Mouse (Mus musculus) skeletal muscle tissue, adult 2 months (tissue): ENCODE results near the gene Slc16a6.

Experiments used
- DNase-seq: peaks from one replicate; pipeline ENCODE4 v3.0.0-alpha.2; 2012; ENCODE audit warnings: low read depth, low spot score

Slc16a6 gene

DNA sequence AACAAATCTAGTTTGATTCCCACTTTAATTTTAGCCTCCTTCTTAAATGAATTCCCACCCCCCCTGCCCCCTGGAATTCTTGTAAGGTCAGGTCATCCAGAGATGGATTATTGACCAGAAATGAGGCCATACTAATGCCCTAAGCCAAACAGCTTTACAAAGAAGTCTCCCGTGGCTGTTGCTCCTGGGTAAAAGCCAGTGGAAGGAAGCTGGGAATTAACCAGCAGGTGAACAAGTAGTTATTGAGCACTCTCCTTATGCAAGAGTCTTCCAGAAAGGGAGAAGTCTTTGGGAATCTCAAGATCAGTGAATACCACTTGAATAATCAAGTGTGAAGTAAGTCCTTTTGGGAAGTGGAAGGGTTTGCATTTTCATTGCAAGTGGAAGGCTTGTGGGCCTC, 13.7 kb upstream of the Slc16a6 start:
- DNase-seq = no peak

DNA sequence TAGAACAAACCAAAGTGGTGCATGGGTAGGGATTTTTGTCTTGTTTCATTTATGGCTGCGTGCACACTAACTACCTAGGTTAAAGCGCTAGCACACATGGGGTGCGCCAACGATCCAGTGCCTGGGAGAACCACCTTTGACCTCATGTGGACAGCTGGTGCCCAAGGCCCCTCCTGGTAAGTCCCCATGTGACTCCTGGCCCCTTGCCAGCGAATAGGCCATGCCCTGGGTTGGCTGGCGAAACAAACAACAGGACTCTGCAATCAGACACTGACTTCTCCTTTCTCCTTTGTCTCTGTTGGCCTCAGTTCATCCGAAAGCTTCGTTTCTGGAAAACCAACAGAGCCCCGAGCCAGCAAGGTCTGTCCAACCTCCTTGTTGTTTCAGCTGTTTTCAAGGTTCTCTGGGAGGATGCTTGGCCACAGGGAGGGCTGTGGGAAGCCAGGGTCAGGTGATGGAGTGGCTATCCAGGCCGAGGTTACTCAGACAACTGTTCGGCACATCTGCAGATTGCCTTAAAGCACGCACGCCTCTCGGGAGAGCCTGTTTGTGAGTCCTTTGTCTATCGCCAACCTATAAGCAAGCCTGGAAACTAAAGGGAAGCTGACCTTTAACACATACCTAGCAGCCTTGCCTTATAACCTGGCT, 12.1 kb upstream of the Slc16a6 start:
- DNase-seq = peak; percentile 56

DNA sequence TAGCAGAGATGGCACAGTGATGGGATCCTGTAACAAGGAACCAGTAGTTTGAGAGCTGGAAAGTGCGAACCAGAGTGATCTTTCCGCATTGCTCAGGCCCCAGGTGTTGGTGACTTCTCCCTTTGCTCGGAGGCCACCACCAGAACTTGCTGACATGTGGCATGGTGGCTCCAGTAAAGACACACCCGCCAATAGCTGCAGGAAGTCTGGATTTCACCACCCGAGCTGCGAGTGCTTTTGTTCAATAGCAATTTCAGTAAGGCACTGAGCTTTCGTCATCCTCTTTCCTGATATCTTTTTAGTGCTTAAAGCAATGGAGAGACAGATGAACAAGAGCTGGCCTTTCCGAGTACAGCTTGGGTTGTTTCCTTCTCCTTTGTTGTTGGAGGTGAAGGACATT, 7.0 kb upstream of the Slc16a6 start:
- DNase-seq = no peak

DNA sequence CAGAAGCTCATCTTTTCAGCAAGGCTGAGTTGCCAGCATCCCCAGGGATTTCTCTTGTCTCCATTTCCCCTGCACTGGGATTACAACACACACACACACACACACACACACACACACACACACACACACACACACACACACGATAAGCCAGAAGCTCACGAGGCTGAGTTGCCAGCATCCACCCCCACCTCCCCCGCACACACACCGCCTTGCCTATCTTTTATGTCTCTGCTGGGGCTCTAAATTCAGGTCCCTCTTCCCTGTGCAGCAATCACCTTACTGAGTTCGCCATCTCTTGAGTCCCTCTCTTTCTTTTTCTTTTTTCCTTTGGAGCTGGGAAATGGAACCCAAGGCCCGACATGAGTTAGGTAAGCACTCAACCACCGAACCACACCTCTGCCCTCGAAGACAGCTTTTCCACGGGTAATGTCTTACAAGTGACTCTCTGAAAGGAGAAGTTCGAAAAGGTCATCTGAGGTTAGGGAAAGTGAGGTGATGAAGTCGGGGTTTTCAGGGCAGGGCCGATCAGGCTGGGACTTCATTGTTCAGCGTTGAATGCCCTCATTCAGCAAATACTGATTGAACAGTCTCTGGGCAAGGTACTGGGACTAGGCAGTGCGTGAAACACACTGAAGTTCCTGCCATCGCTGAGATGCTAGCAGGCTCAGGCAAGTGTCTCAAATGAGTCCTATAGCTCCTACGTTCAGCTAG, 6.3 kb upstream of the Slc16a6 start:
- no peak for DNase-seq

DNA sequence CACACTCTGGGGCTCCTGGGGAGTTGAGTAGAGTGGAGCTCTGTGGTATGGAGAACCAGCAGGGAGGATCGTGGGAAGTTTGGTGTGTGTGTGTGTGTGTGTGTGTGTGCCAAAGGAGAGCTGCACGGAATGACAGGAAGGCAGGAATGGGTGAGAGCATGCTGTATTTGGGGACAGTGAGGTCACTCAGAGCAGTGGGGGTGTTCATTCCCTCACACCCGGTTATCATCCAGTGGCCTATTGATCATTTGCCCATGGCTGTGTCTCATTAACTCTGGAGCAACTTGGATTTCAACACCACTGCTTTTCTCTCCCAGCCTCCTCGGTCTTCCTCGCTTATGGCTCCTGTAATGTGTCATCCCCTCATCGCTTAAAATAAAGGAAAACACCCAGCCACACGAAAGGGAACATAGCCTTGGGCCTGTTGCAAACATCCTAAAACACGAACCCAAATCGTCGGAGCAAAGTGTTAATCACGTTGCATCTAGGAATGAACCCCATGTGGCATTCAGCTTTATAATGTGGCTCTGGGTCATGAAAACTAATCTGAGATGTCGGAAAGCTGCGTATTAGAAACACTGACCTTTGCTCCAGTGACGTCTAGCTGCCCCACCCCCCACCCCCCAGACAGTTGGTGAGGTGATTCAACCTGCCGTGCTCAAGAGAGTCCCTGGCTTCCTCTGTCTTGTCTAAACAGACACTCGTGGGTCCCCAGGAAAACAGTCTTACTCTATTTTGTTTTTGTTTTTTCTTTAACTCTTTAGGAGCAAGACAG, 4.4 kb upstream of the Slc16a6 start:
- DNase-seq = no peak

DNA sequence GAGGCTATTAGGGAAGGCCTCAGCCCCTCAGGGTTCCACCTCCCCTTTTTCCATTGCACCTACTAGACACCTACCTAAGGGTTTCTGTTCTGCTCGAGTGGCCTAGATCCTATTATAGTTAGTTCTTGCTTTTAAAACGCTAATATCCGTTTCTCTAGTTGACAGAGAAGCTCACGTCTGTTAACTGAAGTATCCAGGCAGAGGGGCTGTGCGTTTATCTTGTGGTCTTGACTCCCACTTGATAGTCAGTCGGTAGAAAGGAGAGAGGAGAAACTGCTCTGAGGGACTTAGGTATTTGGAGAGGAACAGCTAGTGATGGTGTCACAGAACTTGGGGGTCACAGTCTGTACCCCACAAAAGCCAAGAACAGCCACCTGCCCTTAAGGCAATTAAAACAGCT, 3.3 kb upstream of the Slc16a6 start:
- DNase-seq = no peak

- DNase-seq = no peak
Observed at GRCm38 (mm10) chr11:109476241-109476640, 2.8 kb upstream of the Slc16a6 start.

- no peak for DNase-seq
Observed at GRCm38 (mm10) chr11:109475717-109476116, 2.3 kb upstream of the Slc16a6 start.

DNA sequence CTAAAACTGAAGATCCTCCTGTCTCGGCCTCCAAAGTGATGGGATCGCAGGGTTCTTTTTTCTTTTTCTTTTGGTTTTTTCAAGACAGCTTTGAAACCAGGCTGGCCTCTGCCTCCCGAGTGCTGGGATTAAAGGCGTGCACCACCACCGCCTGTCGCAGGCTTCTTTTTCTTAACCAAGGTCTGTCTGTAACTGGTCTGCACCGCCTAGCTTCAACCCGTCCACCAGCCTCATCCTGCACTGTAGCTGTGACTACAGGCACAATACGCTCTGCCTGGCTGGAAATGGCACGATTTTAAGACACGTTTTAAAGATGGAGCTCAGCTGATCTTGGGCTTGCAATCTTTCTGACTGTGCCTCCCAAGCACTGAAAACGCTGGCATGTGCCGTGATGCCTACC, 1.4 kb upstream of the Slc16a6 start:
- no peak for DNase-seq

DNA sequence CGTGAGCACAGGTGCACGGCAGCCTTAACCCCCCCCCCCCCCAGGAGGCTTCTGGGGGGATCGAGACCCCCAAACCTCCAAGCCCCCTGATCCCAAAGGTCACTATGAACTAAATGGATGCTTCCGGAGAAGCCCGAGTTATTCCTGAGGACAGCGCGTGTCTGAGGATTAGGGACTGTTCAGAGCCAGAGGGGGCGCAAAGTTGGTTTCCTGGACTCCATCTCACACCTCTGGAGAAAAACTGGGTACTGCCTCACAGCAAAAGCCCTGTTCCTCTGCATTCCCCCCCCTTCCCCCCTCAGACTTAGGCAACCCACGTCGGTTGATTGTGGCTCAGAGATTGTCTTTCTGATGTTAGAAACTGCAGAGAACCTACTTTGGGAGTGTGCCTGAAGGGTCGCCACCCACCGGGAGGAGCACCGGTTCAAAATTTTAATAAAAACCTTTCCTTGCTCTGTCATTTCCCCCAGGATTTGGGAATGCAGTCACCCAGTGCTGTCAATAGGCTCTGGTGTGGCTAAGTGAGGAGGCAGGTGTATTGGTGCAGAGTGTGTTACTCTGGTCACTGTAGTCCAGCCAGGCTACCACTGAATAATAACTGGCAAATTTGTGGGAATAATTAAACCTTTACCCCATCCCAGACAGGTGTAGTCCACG, 816 bp upstream of the Slc16a6 start:
- no peak for DNase-seq

DNA sequence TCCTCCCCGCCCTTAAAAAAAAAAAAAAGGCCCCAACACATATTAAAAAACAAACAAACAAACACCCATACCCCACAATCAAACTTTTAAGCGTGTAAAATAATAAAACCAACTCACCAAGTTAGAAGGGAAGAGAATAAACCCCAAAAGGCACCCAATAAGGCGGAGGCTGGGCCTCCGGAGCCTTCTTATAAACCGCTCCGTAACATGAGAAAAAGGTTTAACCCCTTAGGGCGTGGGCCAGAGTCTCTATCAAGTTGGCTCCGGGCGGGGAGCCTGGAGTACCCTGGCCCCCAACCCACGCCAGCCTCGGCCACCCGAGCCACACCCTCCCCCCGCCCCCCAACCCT, 602 bp downstream of the Slc16a6 start:
- no peak for DNase-seq

GRCm38 (mm10) chr11:109472171-109472691, 1.2 kb downstream of the Slc16a6 start:
- no peak for DNase-seq

- DNase-seq = no peak
Observed at GRCm38 (mm10) chr11:109470921-109471861, 2.2 kb downstream of the Slc16a6 start.

DNA sequence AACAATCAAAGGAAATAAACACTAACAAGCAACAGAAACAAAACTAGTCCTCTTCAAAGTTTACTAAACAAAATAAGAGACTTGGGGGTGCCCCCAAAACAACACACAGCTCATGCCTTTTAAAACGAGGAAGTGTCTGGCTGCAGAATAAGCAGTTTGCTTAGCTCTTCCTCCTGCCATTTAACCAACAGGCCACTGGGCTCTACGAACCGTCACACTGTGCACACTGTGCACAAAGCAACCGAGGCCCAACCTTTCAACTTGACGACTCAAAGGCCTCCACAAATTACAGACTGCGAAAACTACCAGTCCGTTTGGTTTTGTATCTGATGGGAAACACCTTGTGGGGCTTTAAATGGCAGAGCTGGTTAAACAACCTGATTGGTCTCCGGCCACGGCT, 3.2 kb downstream of the Slc16a6 start:
- no peak for DNase-seq

DNA sequence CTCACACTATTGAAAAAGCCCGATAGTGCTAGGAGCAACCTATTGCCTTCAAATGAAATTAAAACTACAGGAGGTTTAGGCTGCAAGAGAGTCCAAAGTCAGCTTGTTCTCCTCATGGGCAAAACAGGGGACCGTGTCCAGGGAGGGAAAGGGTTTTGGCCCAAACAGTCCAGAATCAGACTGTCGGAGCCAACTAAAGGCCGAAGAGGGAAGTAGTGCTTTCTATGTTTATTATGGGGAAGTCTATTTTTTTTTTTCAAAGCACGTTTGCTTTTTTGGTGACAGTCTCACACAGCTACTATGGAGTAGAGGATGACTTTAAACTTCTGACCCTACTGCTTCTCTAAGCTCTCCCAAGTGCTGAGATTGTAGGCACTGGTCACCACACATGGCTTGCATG, 5.3 kb downstream of the Slc16a6 start:
- no peak for DNase-seq

DNA sequence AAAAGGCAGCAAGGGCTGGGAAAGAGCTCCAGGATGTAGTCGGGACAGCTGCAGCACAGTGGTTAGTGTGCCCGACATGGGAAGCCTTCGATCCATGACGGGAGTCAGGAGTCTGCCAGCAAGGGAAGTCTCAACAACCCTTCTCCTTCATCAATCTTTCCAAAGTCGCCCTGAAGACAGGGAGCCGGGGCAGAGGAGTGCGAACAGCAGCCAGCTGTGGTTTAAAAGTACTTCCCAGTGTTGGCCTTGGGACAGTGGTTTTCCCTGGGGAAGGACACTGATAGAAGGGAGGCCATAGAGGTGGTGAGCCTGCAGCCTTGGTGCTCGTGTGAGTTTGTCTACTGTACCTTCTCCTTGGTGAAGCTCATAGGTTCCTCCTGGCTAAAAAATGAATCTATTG, 6.4 kb downstream of the Slc16a6 start:
- DNase-seq = no peak

DNA sequence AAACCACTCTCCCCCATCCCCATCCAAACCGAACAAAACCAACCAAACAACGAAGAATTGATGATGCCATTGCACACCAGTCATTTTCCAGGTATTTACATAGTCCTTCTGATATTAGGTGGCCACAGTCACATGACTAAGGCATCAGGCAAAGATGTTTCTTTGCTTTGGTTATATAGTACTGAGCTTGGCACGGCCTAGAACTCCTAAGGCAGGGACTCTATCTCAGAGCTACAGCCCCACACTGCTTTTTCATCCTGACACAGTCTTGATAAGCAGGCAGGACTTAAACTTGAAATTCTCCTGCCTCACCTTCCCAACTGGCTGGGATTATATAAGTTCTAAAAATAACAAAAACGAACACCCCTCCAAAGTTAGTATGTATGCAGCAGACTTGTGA, 8.3 kb downstream of the Slc16a6 start:
- DNase-seq = no peak

DNA sequence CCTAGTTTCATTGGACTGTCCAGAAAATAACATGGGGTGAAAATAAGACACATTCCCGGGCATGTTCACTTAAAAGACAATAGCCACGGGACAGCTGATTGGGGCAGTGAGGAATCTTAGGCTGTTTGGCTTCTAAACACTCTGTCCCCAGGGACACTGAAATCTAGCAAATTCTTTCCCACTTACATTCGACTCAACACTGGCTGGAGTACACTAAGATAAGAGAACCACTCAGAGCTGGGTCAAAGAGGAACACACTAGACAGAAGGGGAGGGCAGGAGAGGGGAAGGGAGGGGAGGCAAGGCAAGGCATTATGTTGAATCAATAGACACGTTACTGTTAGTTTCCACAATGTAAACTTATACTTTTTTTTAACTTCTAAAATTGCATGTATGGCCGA, 12.8 kb downstream of the Slc16a6 start:
- no peak for DNase-seq

DNA sequence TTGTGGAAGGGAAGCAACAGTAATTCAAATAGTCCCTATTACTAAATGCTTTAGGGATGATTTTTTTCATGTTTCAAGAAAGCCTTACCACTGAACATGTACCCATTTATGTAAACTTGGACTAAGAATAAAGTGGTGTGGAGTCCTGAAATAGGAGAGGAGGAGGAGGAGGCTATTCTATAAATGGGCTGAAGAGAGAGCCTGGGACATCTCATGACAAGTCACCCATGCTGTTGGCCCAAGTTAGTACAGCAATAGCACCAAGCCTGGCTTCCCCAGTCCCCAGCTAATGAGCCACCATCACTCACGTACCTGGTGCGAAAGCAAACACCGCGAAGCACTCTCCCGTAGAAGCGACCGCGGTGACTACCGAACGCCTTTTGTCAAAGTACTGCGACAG, 15.2 kb downstream of the Slc16a6 start:
- DNase-seq = no peak

DNA sequence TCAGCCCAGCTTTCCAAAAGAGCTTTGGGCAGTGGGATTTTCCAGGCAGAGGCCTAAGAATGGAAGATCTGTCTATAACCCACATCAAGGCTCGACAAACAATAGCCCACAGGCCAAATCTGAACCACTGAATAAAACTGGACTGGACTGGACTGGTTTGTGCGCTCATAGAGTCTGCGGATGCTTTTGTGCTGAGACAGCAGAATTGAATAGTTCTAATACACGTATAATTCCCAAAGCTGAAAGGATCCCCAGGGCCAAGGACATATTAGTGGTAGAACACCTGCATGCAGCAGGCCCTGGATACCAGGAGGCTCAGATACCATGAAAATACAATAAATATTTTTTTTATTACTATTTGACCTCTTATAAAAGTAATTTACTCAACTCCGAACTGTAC, 17.1 kb downstream of the Slc16a6 start:
- no peak for DNase-seq

DNA sequence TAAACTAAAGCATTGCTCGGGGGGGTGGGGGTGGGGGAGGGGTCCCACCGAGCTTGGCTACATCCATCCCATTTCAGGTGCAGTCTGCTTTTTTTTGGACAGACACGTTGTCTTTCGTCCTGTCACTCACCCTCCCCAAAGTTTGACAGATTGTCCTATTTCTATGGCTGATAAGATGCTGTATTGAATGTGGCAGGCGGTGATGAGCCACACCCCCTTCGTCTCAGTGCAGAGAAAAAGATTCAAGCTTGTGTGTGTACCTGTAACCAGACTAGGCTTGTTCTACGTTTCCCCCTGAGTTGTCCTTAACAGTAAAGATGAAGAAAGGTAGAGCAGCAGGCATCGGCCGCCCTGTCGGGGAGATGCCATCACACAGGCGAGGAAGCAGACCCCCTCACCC, 22.2 kb downstream of the Slc16a6 start:
- DNase-seq = no peak
